Mouse (Mus musculus): ENCODE measurements around the gene Tbc1d19.

Tbc1d19 gene

GRCm38 (mm10) chr5:53809115-53809991 lies at the start of gene Tbc1d19:
Gene Tbc1d19 (plus strand): TSS chr5:53809606.
- peak; percentile 79 for DNase-seq (ENCODE audit: low read depth, low spot score)

- DNase-seq (ENCODE audit: low read depth, low spot score): no peak
Measured at GRCm38 (mm10) chr5:53759912-53760311, 49.5 kb upstream of the Tbc1d19 start.

GRCm38 (mm10) chr5:53760914-53761313 lies 48.5 kb upstream of the Tbc1d19 start:
- no peak for DNase-seq (ENCODE audit: low read depth, low spot score)

- no peak for DNase-seq (ENCODE audit: low read depth, low spot score)
Measured at GRCm38 (mm10) chr5:53761346-53761745, 48.1 kb upstream of the Tbc1d19 start.

- no peak for DNase-seq (ENCODE audit: low read depth, low spot score)
Measured at GRCm38 (mm10) chr5:53784818-53785520, 24.4 kb upstream of the Tbc1d19 start.

- DNase-seq (ENCODE audit: low read depth, low spot score): no peak
Measured at GRCm38 (mm10) chr5:53801379-53801778, 8.0 kb upstream of the Tbc1d19 start.

- DNase-seq (ENCODE audit: low read depth, low spot score): no peak
Measured at GRCm38 (mm10) chr5:53819711-53820110, 10.3 kb downstream of the Tbc1d19 start.

- DNase-seq (ENCODE audit: low read depth, low spot score): no peak
Measured at GRCm38 (mm10) chr5:53825886-53826285, 16.5 kb downstream of the Tbc1d19 start.

- no peak for DNase-seq (ENCODE audit: low read depth, low spot score)
Measured at GRCm38 (mm10) chr5:53834489-53834888, 25.1 kb downstream of the Tbc1d19 start.

GRCm38 (mm10) chr5:53841256-53841655 lies 31.9 kb downstream of the Tbc1d19 start:
- DNase-seq (ENCODE audit: low read depth, low spot score): no peak

GRCm38 (mm10) chr5:53848294-53848942 lies 39.0 kb downstream of the Tbc1d19 start:
- DNase-seq (ENCODE audit: low read depth, low spot score): peak; percentile 14

GRCm38 (mm10) chr5:53852574-53852973 lies 43.2 kb downstream of the Tbc1d19 start:
- DNase-seq (ENCODE audit: low read depth, low spot score): no peak

GRCm38 (mm10) chr5:53854561-53854960 lies 45.2 kb downstream of the Tbc1d19 start:
- DNase-seq (ENCODE audit: low read depth, low spot score): no peak

- no peak for DNase-seq (ENCODE audit: low read depth, low spot score)
Measured at GRCm38 (mm10) chr5:53856011-53856410, 46.6 kb downstream of the Tbc1d19 start.

GRCm38 (mm10) chr5:53865146-53865545 lies 55.7 kb downstream of the Tbc1d19 start:
- DNase-seq (ENCODE audit: low read depth, low spot score): no peak

- DNase-seq (ENCODE audit: low read depth, low spot score): no peak
Measured at GRCm38 (mm10) chr5:53865991-53866390, 56.6 kb downstream of the Tbc1d19 start.

GRCm38 (mm10) chr5:53871665-53872312 lies 62.4 kb downstream of the Tbc1d19 start:
- DNase-seq (ENCODE audit: low read depth, low spot score): peak; percentile 10

- no peak for DNase-seq (ENCODE audit: low read depth, low spot score)
Measured at GRCm38 (mm10) chr5:53874966-53875365, 65.6 kb downstream of the Tbc1d19 start.

- DNase-seq (ENCODE audit: low read depth, low spot score): no peak
Measured at GRCm38 (mm10) chr5:53880724-53881123, 71.3 kb downstream of the Tbc1d19 start.

GRCm38 (mm10) chr5:53881381-53881990 lies 72.1 kb downstream of the Tbc1d19 start:
- DNase-seq (ENCODE audit: low read depth, low spot score): no peak

GRCm38 (mm10) chr5:53901406-53901805 lies 92.0 kb downstream of the Tbc1d19 start:
- no peak for DNase-seq (ENCODE audit: low read depth, low spot score)

All from brain, embryonic 18.5 days (tissue).